Mouse (Mus musculus) embryonic facial prominence, embryonic 11.5 days (tissue): Measurements from ENCODE around the gene Sit1. TPM values are rescaled to one million over a fixed set of nuclear protein-coding genes. Genes with fewer than 3 reads are reported as not detected.
A peak's percentile ranks its signal among the peaks of the same experiment; 100 is the strongest.

Experiments used
- ATAC-seq: fragments of 200-750 bp; cut with Nextera tagmentation; replicated peaks from 2 replicates; pipeline ENCODE4 v1.8.0; 2017; ENCODE audit warnings: low read depth; ENCODE audit not compliant: insufficient number of reproducible peaks, low FRiP score, low TSS enrichment
- DNase-seq: peaks from one replicate; pipeline ENCODE4 v3.0.0-alpha.2; 2015; ENCODE audit warnings: low spot score
- H3K27ac ChIP-seq: fragments of 300-500 bp; sonication (generic); replicated peaks from 2 replicates; pipeline ENCODE4 v1.5.1; 2014; ENCODE audit warnings: mild to moderate bottlenecking, low read depth, low read length, control low read depth
- H3K27me3 ChIP-seq: fragments of 300-500 bp; sonication (generic); 2 replicates; pipeline ENCODE4 v1.6.1; 2014; ENCODE audit warnings: mild to moderate bottlenecking, low read length, moderate library complexity, mixed read lengths; ENCODE audit not compliant: control insufficient read depth, insufficient read depth
- H3K36me3 ChIP-seq: fragments of 300-500 bp; sonication (generic); replicated peaks from 2 replicates; pipeline ENCODE4 v1.6.1; 2014; ENCODE audit warnings: low read depth, mild to moderate bottlenecking, low read length, moderate library complexity, mixed read lengths; ENCODE audit not compliant: control insufficient read depth, insufficient read depth
- H3K4me1 ChIP-seq: fragments of 300-500 bp; sonication (generic); 2 replicates; pipeline ENCODE4 v1.6.1; 2014; ENCODE audit warnings: low read length, mixed read lengths; ENCODE audit not compliant: control insufficient read depth, insufficient read depth
- H3K4me2 ChIP-seq: fragments of 300-500 bp; sonication (generic); 2 replicates; pipeline ENCODE4 v1.6.1; 2014; ENCODE audit warnings: low read depth, mild to moderate bottlenecking, control low read depth, low read length, moderate library complexity
- H3K4me3 ChIP-seq: fragments of 300-500 bp; sonication (generic); 2 replicates; pipeline ENCODE4 v1.5.1; 2014; ENCODE audit warnings: low read depth, low read length, control low read depth
- H3K9ac ChIP-seq: fragments of 300-500 bp; sonication (generic); replicated peaks from 2 replicates; pipeline ENCODE4 v1.6.1; 2014; ENCODE audit warnings: mild to moderate bottlenecking, control low read depth, low read length
- H3K9me3 ChIP-seq: fragments of 300-500 bp; sonication (generic); replicated peaks from 2 replicates; pipeline ENCODE4 v1.6.1; 2016; ENCODE audit warnings: mild to moderate bottlenecking, low read length, inconsistent platforms, mixed read lengths; ENCODE audit not compliant: control insufficient read depth
- WGBS: fragments of 180-500 bp; shearing (Covaris S2); extraction: QIAGEN DNeasy Blood & Tissue Kit; methylation state at CpG from one replicate; pipeline ENCODE4 v1.1.7; 2014; 5-methylcytosine and 5-hydroxymethylcytosine counted together
- polyA plus RNA-seq: library from polyadenylated mRNA; unstranded; fragments of >200 nt; fragmentation: Nextera tagmentation; extraction: Ambion mirVana; gene quantifications from 2 replicates; pipeline ENCODE4 v1.2.1, GENCODE M21; 2014

The Sit1 gene
- polyA plus RNA-seq, 1 experiment from 2014 or later = not detected

GRCm38 (mm10) chr4:43456470-43456869 lies 27.1 kb downstream of the Sit1 start:
- H3K27me3 ChIP-seq = peaks cover 6% of the 10 kb centered on the region; the same call in 1 of the 2 replicates
- H3K36me3 ChIP-seq = no peaks in the 10 kb centered on the region
- 25% methylated on average over 4 of the region's 4 CpGs for WGBS
- H3K4me2 ChIP-seq = no peak overlapping the region
- no peak overlapping the region for H3K4me3 ChIP-seq
- H3K27ac ChIP-seq = no peak overlapping the region
- no peak overlapping the region for H3K9ac ChIP-seq
- DNase-seq (no peak), ATAC-seq (no peak)
- no peaks in the 10 kb centered on the region for H3K9me3 ChIP-seq
- no peaks in the 10 kb centered on the region; the same call in 1 of the 2 replicates for H3K4me1 ChIP-seq

GRCm38 (mm10) chr4:43454041-43454836 lies 29.3 kb downstream of the Sit1 start, which contains the start of gene Cd72:
TSS of gene Cd72 (minus strand) at chr4:43454628.
- H3K9me3 ChIP-seq = no peaks in the 10 kb centered on the region
- peak; percentile 19 for DNase-seq
- no peaks in the 10 kb centered on the region; the same call in 1 of the 2 replicates for H3K4me1 ChIP-seq
- peaks cover 6% of the 10 kb centered on the region; the same call in 1 of the 2 replicates for H3K27me3 ChIP-seq
- peak within 1 kb of the TSS; percentile 41 for H3K4me2 ChIP-seq
- WGBS = 31% methylated on average over 20 of the region's 20 CpGs
- peak within 1 kb of the TSS; percentile 5 for H3K4me3 ChIP-seq
- no peak within 1 kb of the TSS for H3K27ac ChIP-seq
- H3K9ac ChIP-seq = no peak within 1 kb of the TSS
- no peak for ATAC-seq
- H3K36me3 ChIP-seq = no peaks in the 10 kb centered on the region

- Histone ChIP-seq H3K9ac (no peak overlapping the region), H3K9me3 (no peaks in the 10 kb centered on the region), H3K36me3 (no peaks in the 10 kb centered on the region), H3K27me3 (peaks cover 6% of the 10 kb centered on the region; the same call in 1 of the 2 replicates), H3K4me1 (no peaks in the 10 kb centered on the region; the same call in 1 of the 2 replicates), H3K4me3 (peak overlapping the region; percentile 5), H3K4me2 (peak overlapping the region; percentile 41), H3K27ac (no peak overlapping the region)
- WGBS = under 1% methylated on average over 14 of the region's 18 CpGs
- ATAC-seq = no peak
- peak; percentile 38 for DNase-seq
Observed at GRCm38 (mm10) chr4:43453413-43453812, 30.1 kb downstream of the Sit1 start.

GRCm38 (mm10) chr4:43452315-43452714 lies 31.2 kb downstream of the Sit1 start:
- DNase-seq (no peak), ATAC-seq (no peak)
- Histone ChIP-seq H3K4me2 (no peak overlapping the region), H3K9ac (no peak overlapping the region), H3K27ac (no peak overlapping the region), H3K4me1 (no peaks in the 10 kb centered on the region; the same call in 1 of the 2 replicates), H3K9me3 (no peaks in the 10 kb centered on the region), H3K27me3 (peaks cover 6% of the 10 kb centered on the region; the same call in 1 of the 2 replicates), H3K4me3 (no peak overlapping the region), H3K36me3 (no peaks in the 10 kb centered on the region; the same call in 1 of the 2 replicates)
- 62% methylated on average over 11 of the region's 11 CpGs for WGBS

- H3K4me3 ChIP-seq = no peak overlapping the region
- H3K9me3 ChIP-seq = no peaks in the 10 kb centered on the region
- peaks cover 4% of the 10 kb centered on the region; the same call in 1 of the 2 replicates for H3K4me1 ChIP-seq
- no peak overlapping the region for H3K27ac ChIP-seq
- H3K4me2 ChIP-seq = no peak overlapping the region
- no peak for DNase-seq
- no peak for ATAC-seq
- H3K27me3 ChIP-seq = no peaks in the 10 kb centered on the region
- peaks cover 8% of the 10 kb centered on the region for H3K36me3 ChIP-seq
- WGBS = 92% methylated on average over 3 of the region's 3 CpGs
- no peak overlapping the region for H3K9ac ChIP-seq
Observed at GRCm38 (mm10) chr4:43448554-43448953, 35.0 kb downstream of the Sit1 start.

GRCm38 (mm10) chr4:43447251-43447650 lies 36.3 kb downstream of the Sit1 start:
- WGBS = 95% methylated on average over 13 of the region's 13 CpGs

GRCm38 (mm10) chr4:43443511-43443910 lies 40.0 kb downstream of the Sit1 start:
- Histone ChIP-seq H3K4me3 (peak overlapping the region; percentile 98), H3K27ac (peak overlapping the region; percentile 81), H3K9ac (peak overlapping the region; percentile 96), H3K4me1 (peaks cover 4% of the 10 kb centered on the region; the same call in 1 of the 2 replicates), H3K9me3 (no peaks in the 10 kb centered on the region), H3K4me2 (peak overlapping the region; percentile 92), H3K27me3 (no peaks in the 10 kb centered on the region), H3K36me3 (peaks cover 8% of the 10 kb centered on the region)
- WGBS = 1% methylated on average over 28 of the region's 28 CpGs
- peak; percentile 48 for DNase-seq
- ATAC-seq = 0 out of 2 replicates have a peak, but pooled peaks have one; percentile 3

More at GRCm38 (mm10) chr4:43447251-43447650, 36.3 kb downstream of the Sit1 start:
- H3K36me3 ChIP-seq = peaks cover 8% of the 10 kb centered on the region
- no peak overlapping the region for H3K9ac ChIP-seq
- ATAC-seq = no peak
- no peaks in the 10 kb centered on the region for H3K27me3 ChIP-seq
- H3K4me2 ChIP-seq = no peak overlapping the region
- H3K4me3 ChIP-seq = no peak overlapping the region
- no peak overlapping the region for H3K27ac ChIP-seq
- H3K9me3 ChIP-seq = no peaks in the 10 kb centered on the region
- DNase-seq = no peak
- peaks cover 4% of the 10 kb centered on the region; the same call in 1 of the 2 replicates for H3K4me1 ChIP-seq
